Mouse (Mus musculus): Measurements from ENCODE around the gene Ccdc12. TPM values are rescaled to one million over a fixed set of nuclear protein-coding genes. Genes with fewer than 3 reads are reported as not detected.
A peak's percentile ranks its signal among the peaks of the same experiment; 100 is the strongest.

Ccdc12 gene
- polyA plus RNA-seq, 1 experiment from 2014 or later = 200 TPM

GRCm38 (mm10) chr9:110659521-110659920 is 3.2 kb downstream of the Ccdc12 start:
- no peak for ATAC-seq
- Histone ChIP-seq H3K4me2 (replicated peaks; ENCODE audit: low read depth, low read length) (no peak overlapping the region), H3K9me3 (ENCODE audit: low read length) (no peaks in the 10 kb centered on the region), H3K27me3 (replicated peaks; ENCODE audit: insufficient read depth, low read length) (no peaks in the 10 kb centered on the region), H3K4me1 (ENCODE audit: insufficient read depth, low read depth, low read length) (peaks cover 17% of the 10 kb centered on the region; the same call in 1 of the 2 replicates), H3K27ac (ENCODE audit: low read length) (no peak overlapping the region), H3K4me3 (ENCODE audit: low read depth, low read length) (no peak overlapping the region), H3K9ac (replicated peaks; ENCODE audit: low read depth) (no peak overlapping the region), H3K36me3 (ENCODE audit: insufficient read depth, low read length) (no peaks in the 10 kb centered on the region)
- DNase-seq (ENCODE audit: low spot score) = no peak
- TF ChIP-seq EP300 (IDR thresholded peaks at IDR 0.05) (no peak), CTCF (IDR thresholded peaks at IDR 0.05) (no peak)
- 87% methylated on average over 12 of the region's 12 CpGs for WGBS

GRCm38 (mm10) chr9:110660208-110660607 is 3.9 kb downstream of the Ccdc12 start:
- no peaks in the 10 kb centered on the region for H3K27me3 ChIP-seq (replicated peaks; ENCODE audit: insufficient read depth, low read length)
- ATAC-seq = no peak
- H3K4me3 ChIP-seq (ENCODE audit: low read depth, low read length) = no peak overlapping the region
- H3K36me3 ChIP-seq (ENCODE audit: insufficient read depth, low read length) = no peaks in the 10 kb centered on the region
- no peak overlapping the region for H3K4me2 ChIP-seq (replicated peaks; ENCODE audit: low read depth, low read length)
- no peak overlapping the region for H3K27ac ChIP-seq (ENCODE audit: low read length)
- WGBS = 76% methylated on average over 2 of the region's 2 CpGs
- H3K9me3 ChIP-seq (ENCODE audit: low read length) = no peaks in the 10 kb centered on the region
- TF ChIP-seq EP300 (IDR thresholded peaks at IDR 0.05) = no peak
- no peak for TF ChIP-seq CTCF (IDR thresholded peaks at IDR 0.05)
- peaks cover 15% of the 10 kb centered on the region for H3K4me1 ChIP-seq (ENCODE audit: insufficient read depth, low read depth, low read length)
- no peak for DNase-seq (ENCODE audit: low spot score)
- no peak overlapping the region for H3K9ac ChIP-seq (replicated peaks; ENCODE audit: low read depth)

- Histone ChIP-seq H3K4me1 (ENCODE audit: insufficient read depth, low read depth, low read length) (peaks cover 17% of the 10 kb centered on the region), H3K27ac (ENCODE audit: low read length) (no peak overlapping the region), H3K4me3 (ENCODE audit: low read depth, low read length) (no peak overlapping the region), H3K36me3 (ENCODE audit: insufficient read depth, low read length) (no peaks in the 10 kb centered on the region), H3K4me2 (replicated peaks; ENCODE audit: low read depth, low read length) (no peak overlapping the region), H3K27me3 (replicated peaks; ENCODE audit: insufficient read depth, low read length) (no peaks in the 10 kb centered on the region), H3K9ac (replicated peaks; ENCODE audit: low read depth) (no peak overlapping the region), H3K9me3 (ENCODE audit: low read length) (no peaks in the 10 kb centered on the region)
- WGBS = 49% methylated on average over 7 of the region's 7 CpGs
- TF ChIP-seq CTCF (IDR thresholded peaks at IDR 0.05) = no peak
- no peak for TF ChIP-seq EP300 (IDR thresholded peaks at IDR 0.05)
- no peak for DNase-seq (ENCODE audit: low spot score)
- no peak for ATAC-seq
Measured at GRCm38 (mm10) chr9:110660856-110661612, 4.7 kb downstream of the Ccdc12 start.

GRCm38 (mm10) chr9:110662844-110663243 is 6.5 kb downstream of the Ccdc12 start:
- H3K4me1 ChIP-seq (ENCODE audit: insufficient read depth, low read depth, low read length) = peaks cover 29% of the 10 kb centered on the region
- no peaks in the 10 kb centered on the region for H3K36me3 ChIP-seq (ENCODE audit: insufficient read depth, low read length)
- H3K9ac ChIP-seq (replicated peaks; ENCODE audit: low read depth) = no peak overlapping the region
- no peak overlapping the region for H3K27ac ChIP-seq (ENCODE audit: low read length)
- DNase-seq (ENCODE audit: low spot score) = peak; percentile 67
- no peaks in the 10 kb centered on the region for H3K9me3 ChIP-seq (ENCODE audit: low read length)
- no peak overlapping the region for H3K4me3 ChIP-seq (ENCODE audit: low read depth, low read length)
- no peak for ATAC-seq
- no peak for TF ChIP-seq CTCF (IDR thresholded peaks at IDR 0.05)
- TF ChIP-seq EP300 (IDR thresholded peaks at IDR 0.05) = 0 out of 2 replicates have a peak, but pooled peaks have one; percentile 20
- no peaks in the 10 kb centered on the region for H3K27me3 ChIP-seq (replicated peaks; ENCODE audit: insufficient read depth, low read length)
- WGBS = 52% methylated on average over 1 of the region's 1 CpGs
- H3K4me2 ChIP-seq (replicated peaks; ENCODE audit: low read depth, low read length) = no peak overlapping the region

- TF ChIP-seq EP300 (IDR thresholded peaks at IDR 0.05) (peak; percentile 92), CTCF (IDR thresholded peaks at IDR 0.05) (no peak)
- Histone ChIP-seq H3K4me3 (ENCODE audit: low read depth, low read length) (no peak overlapping the region), H3K4me2 (replicated peaks; ENCODE audit: low read depth, low read length) (peak overlapping the region; percentile 20), H3K9me3 (ENCODE audit: low read length) (no peaks in the 10 kb centered on the region), H3K9ac (replicated peaks; ENCODE audit: low read depth) (0 out of 2 replicates have a peak overlapping the region, but pooled peaks have one; percentile 6), H3K36me3 (ENCODE audit: insufficient read depth, low read length) (no peaks in the 10 kb centered on the region), H3K27ac (ENCODE audit: low read length) (peak overlapping the region; percentile 73), H3K27me3 (replicated peaks; ENCODE audit: insufficient read depth, low read length) (no peaks in the 10 kb centered on the region), H3K4me1 (ENCODE audit: insufficient read depth, low read depth, low read length) (peaks cover 42% of the 10 kb centered on the region)
- ATAC-seq (peak; percentile 81), DNase-seq (ENCODE audit: low spot score) (peak; percentile 76)
- 23% methylated on average over 4 of the region's 4 CpGs for WGBS
Measured at GRCm38 (mm10) chr9:110665912-110666311, 9.6 kb downstream of the Ccdc12 start.

GRCm38 (mm10) chr9:110666374-110666773 is 10.1 kb downstream of the Ccdc12 start:
- peak overlapping the region; percentile 20; the same call in 1 of the 2 replicates for H3K4me2 ChIP-seq (replicated peaks; ENCODE audit: low read depth, low read length)
- peak overlapping the region; percentile 73 for H3K27ac ChIP-seq (ENCODE audit: low read length)
- no peaks in the 10 kb centered on the region for H3K27me3 ChIP-seq (replicated peaks; ENCODE audit: insufficient read depth, low read length)
- ATAC-seq = no peak
- no peaks in the 10 kb centered on the region for H3K9me3 ChIP-seq (ENCODE audit: low read length)
- H3K36me3 ChIP-seq (ENCODE audit: insufficient read depth, low read length) = no peaks in the 10 kb centered on the region
- H3K4me3 ChIP-seq (ENCODE audit: low read depth, low read length) = no peak overlapping the region
- H3K9ac ChIP-seq (replicated peaks; ENCODE audit: low read depth) = no peak overlapping the region
- WGBS = 48% methylated on average over 8 of the region's 8 CpGs
- no peak for DNase-seq (ENCODE audit: low spot score)
- TF ChIP-seq CTCF (IDR thresholded peaks at IDR 0.05) (no peak), EP300 (IDR thresholded peaks at IDR 0.05) (no peak)
- peaks cover 42% of the 10 kb centered on the region for H3K4me1 ChIP-seq (ENCODE audit: insufficient read depth, low read depth, low read length)

Data from lung, postnatal 0 days (tissue).